Mouse (Mus musculus) left cerebral cortex, postnatal 25 days (tissue): ENCODE results near the gene Ckmt1. TPM values are rescaled to one million over a fixed set of nuclear protein-coding genes. Genes with fewer than 3 reads are reported as not detected.

Experiments used
- DNase-seq, 2 experiments: peaks; one replicate each; pipeline ENCODE4 v3.0.0; 2022; ENCODE audit warnings: low spot score in 2 of 2, mixed read lengths in 1 of 2
- intact Hi-C: fragments of 180-260 bp; cut with DNase I; formaldehyde crosslinking; loops from one replicate; pipeline ENCODE4 v1.15.1; 2025
- total RNA-seq, 2 experiments: library from RNA; stranded (reverse); gene quantifications; 2 replicates each; pipeline ENCODE4 v1.2.3; 2021

Gene Ckmt1
- total RNA-seq, 2 experiments from 2014 or later: 371 to 391 TPM

DNA sequence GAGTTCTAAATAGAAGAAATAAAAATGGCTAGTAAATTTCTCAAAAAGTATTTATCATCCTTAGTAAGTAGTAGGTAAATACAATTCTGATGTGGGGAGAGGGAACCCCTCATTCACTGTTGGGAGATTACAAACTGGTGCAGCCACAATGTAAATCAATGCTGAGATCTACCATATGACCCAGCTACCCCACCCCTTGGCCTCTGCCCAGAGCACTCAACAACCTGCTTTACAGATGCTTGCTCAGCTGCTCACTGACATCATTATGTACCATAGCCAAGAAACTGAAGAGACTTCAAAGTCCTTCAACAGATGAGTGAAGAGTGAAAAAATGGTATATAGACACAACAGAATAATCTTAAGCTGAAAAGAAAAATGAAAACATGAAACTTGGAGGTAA, 45.8 kb downstream of the Ckmt1 start:
- intact Hi-C loops: no loop called here
- DNase-seq: no peak

DNA sequence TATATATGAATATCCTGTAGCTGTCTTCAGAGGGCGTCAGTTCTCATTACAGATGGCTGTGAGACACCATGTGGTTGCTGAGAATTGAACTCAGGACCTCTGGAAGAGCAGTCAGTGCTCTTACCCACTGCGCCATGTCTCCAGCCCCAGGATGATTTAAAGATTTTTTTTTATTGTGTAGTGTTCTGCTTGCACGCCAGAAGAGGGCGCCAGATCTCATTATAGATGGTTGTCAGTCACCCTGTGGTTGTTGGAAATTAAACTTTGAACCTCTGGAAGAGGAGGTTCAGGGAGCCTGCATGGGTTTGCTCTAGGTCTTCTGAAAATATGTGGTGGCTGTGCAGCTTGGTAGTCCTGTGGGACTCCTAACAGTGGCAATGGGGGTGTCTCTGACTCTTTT, 50.6 kb downstream of the Ckmt1 start:
- DNase-seq: peak in 1 of 2 experiments; percentile 7
- intact Hi-C loops: no loop called here

GRCm38 (mm10) chr2:121412843-121413386, 55.4 kb downstream of the Ckmt1 start:
- no peak for DNase-seq
- intact Hi-C loops: no loop called here

Other genes with a start within 250 kb of the Ckmt1 start
- gene Tgm7, start 247.9 kb upstream of the Ckmt1 start, total RNA-seq: under 1 TPM in 1 of 2 experiments, not detected in 1; 0.16 TPM
- gene Adal, start 217.3 kb upstream of the Ckmt1 start, total RNA-seq: 10 to 100 TPM; 20.0 to 22.1 TPM
- gene Lcmt2, start 217.1 kb upstream of the Ckmt1 start, total RNA-seq: 1 to 10 TPM; 7.9 to 8.1 TPM
- 10 to 100 TPM; 44.7 to 49.4 TPM for gene Tubgcp4, start 187.1 kb upstream of the Ckmt1 start, total RNA-seq
- gene Zscan29, start 186.6 kb upstream of the Ckmt1 start, total RNA-seq: 1 to 10 TPM; 6.5 to 7.1 TPM
- 100 to 1,000 TPM; 131 to 158 TPM for gene Trp53bp1, start 86.3 kb upstream of the Ckmt1 start, total RNA-seq
- 100 to 1,000 TPM; 524 to 622 TPM for gene Map1a, start 68.1 kb upstream of the Ckmt1 start, total RNA-seq
- 100 to 1,000 TPM; 111 to 122 TPM for gene Ppip5k1, start 2.3 kb upstream of the Ckmt1 start, total RNA-seq
- under 1 TPM; 0.09 to 0.62 TPM for gene Strc, start 29.5 kb downstream of the Ckmt1 start, total RNA-seq
- 100 to 1,000 TPM; 207 to 216 TPM for gene Pdia3, start 56.1 kb downstream of the Ckmt1 start, total RNA-seq
- 1 to 10 TPM; 4.2 to 5.7 TPM for gene Catsper2, start 56.1 kb downstream of the Ckmt1 start, total RNA-seq
- gene Ell3, start 86.6 kb downstream of the Ckmt1 start, total RNA-seq: not detected
- gene Serf2, start 91.5 kb downstream of the Ckmt1 start, total RNA-seq: 100 to 1,000 TPM; 188 to 195 TPM
- gene Hypk, start 95.6 kb downstream of the Ckmt1 start, total RNA-seq: 10 to 100 TPM; 13.9 to 16.1 TPM
- gene Serinc4, start 99.1 kb downstream of the Ckmt1 start, total RNA-seq: under 1 TPM; 0.46 to 0.62 TPM
- 10 to 100 TPM; 39.9 to 40.9 TPM for gene Mfap1b, start 116.4 kb downstream of the Ckmt1 start, total RNA-seq
- gene Mfap1a, start 149.0 kb downstream of the Ckmt1 start, total RNA-seq: 10 to 100 TPM; 35.3 to 38.0 TPM
- gene Wdr76, start 149.0 kb downstream of the Ckmt1 start, total RNA-seq: 1 to 10 TPM; 4.2 to 4.4 TPM